Mouse (Mus musculus) kidney, adult 10 weeks (tissue): Measurements from ENCODE around the gene Mid1. TPM values are rescaled to one million over a fixed set of nuclear protein-coding genes. Genes with fewer than 3 reads are reported as not detected.

Experiments used
- polyA plus RNA-seq: library from polyadenylated mRNA; stranded (reverse); fragments of 350-450 nt; fragmentation: Illumina TruSeq; extraction: RNeasy Lipid Tissue Mini Kit (QIAGEN cat#74804); gene quantifications from one replicate; pipeline ENCODE4 v1.2.3, GENCODE M21; 2014; ENCODE audit warnings: low read depth, low replicate concordance

The Mid1 gene
- polyA plus RNA-seq: 4.0 TPM

GRCm38 (mm10) chrX:169685131-169685530 is at the start of gene Mid1:
Gene Mid1, plus strand, starts transcription at chrX:169685199.

GRCm38 (mm10) chrX:169779535-169779934 is 94.5 kb downstream of the Mid1 start, which contains the start of gene 4933400A11Rik:
Gene 4933400A11Rik, minus strand, starts transcription at chrX:169779635.

GRCm38 (mm10) chrX:170009016-170009750 is 324.2 kb downstream of the Mid1 start, which contains the start of gene Gm21887:
Gene Gm21887, plus strand, starts transcription at chrX:170009659.

Other genes starting within 250 kb of the Mid1 start
- not detected for gene 4933400A11Rik, start 94.4 kb downstream of the Mid1 start, polyA plus RNA-seq